Mouse (Mus musculus) lung, adult 2 months (tissue): ENCODE measurements around the gene 4930568D16Rik.

ENCODE experiments used
- CTCF ChIP-seq: fragments of 200-500 bp; IDR thresholded peaks from 2 replicates; pipeline ENCODE4 v1.5.1; 2011; ENCODE audit warnings: mild to moderate bottlenecking, low read length, control low read depth; ENCODE audit not compliant: insufficient read depth
- POLR2A ChIP-seq: fragments of 200-500 bp; IDR thresholded peaks from 2 replicates; pipeline ENCODE4 v1.6.1; 2011; ENCODE audit warnings: low read depth, mild to moderate bottlenecking, control low read depth, low read length, borderline replicate concordance; ENCODE audit errors: extremely low read depth

- TF ChIP-seq CTCF (no peak), POLR2A (no peak)
Measured at GRCm38 (mm10) chr2:35402391-35402790, 34.9 kb upstream of the 4930568D16Rik start.
